Mouse (Mus musculus) limb, embryonic 13.5 days (tissue): ENCODE measurements around the gene Zfp462. TPM values are rescaled to one million over a fixed set of nuclear protein-coding genes. Genes with fewer than 3 reads are reported as not detected.

ENCODE experiments used
- ATAC-seq: fragments of 200-750 bp; cut with Nextera tagmentation; 2 replicates; pipeline ENCODE4 v1.8.0; 2017; ENCODE audit warnings: low read depth, moderate number of reproducible peaks, moderate TSS enrichment; ENCODE audit not compliant: low FRiP score
- H3K27ac ChIP-seq: fragments of 300-500 bp; sonication (generic); 2 replicates; pipeline ENCODE4 v1.5.1; 2015; ENCODE audit warnings: inconsistent platforms, mild to moderate bottlenecking, moderate library complexity
- H3K27me3 ChIP-seq: fragments of 300-500 bp; sonication (generic); 2 replicates; pipeline ENCODE4 v1.6.1; 2015; ENCODE audit warnings: mild to moderate bottlenecking, inconsistent platforms
- H3K36me3 ChIP-seq: fragments of 300-500 bp; sonication (generic); 2 replicates; pipeline ENCODE4 v1.6.1; 2015; ENCODE audit warnings: inconsistent platforms, mild to moderate bottlenecking, moderate library complexity
- H3K4me1 ChIP-seq: fragments of 300-500 bp; sonication (generic); 2 replicates; pipeline ENCODE4 v1.6.1; 2015; ENCODE audit warnings: inconsistent platforms
- H3K4me2 ChIP-seq: fragments of 300-500 bp; sonication (generic); replicated peaks from 2 replicates; pipeline ENCODE4 v1.6.1; 2015; ENCODE audit warnings: inconsistent platforms, mild to moderate bottlenecking, moderate library complexity
- H3K4me3 ChIP-seq: fragments of 300-500 bp; sonication (generic); 2 replicates; pipeline ENCODE4 v1.5.1; 2015; ENCODE audit warnings: moderate library complexity, mild to moderate bottlenecking, inconsistent platforms
- H3K9ac ChIP-seq: fragments of 300-500 bp; sonication (generic); 2 replicates; pipeline ENCODE4 v1.6.1; 2015; ENCODE audit warnings: mild to moderate bottlenecking, inconsistent platforms
- H3K9me3 ChIP-seq: fragments of 300-500 bp; sonication (generic); 2 replicates; pipeline ENCODE4 v1.6.1; 2016; ENCODE audit warnings: inconsistent platforms
- WGBS: fragments of 180-500 bp; shearing (Covaris S2); methylation state at CpG from one replicate; pipeline ENCODE4 v1.1.7; 2015; 5-methylcytosine and 5-hydroxymethylcytosine counted together
- polyA plus RNA-seq: library from polyadenylated mRNA; unstranded; fragments of >200 nt; fragmentation: Nextera tagmentation; extraction: Ambion mirVana; gene quantifications from 2 replicates; pipeline ENCODE4 v1.2.1, GENCODE M21; 2015

Gene Zfp462
- polyA plus RNA-seq, 1 experiment from 2014 or later, result 6.8 TPM

- H3K9me3 ChIP-seq, result no peaks in the 10 kb centered on the region
- 77% methylated on average over 1 of the region's 1 CpGs for WGBS
- H3K27me3 ChIP-seq, result no peaks in the 10 kb centered on the region
- H3K27ac ChIP-seq, result no peak overlapping the region
- ATAC-seq, result no peak
- no peaks in the 10 kb centered on the region for H3K36me3 ChIP-seq
- H3K4me3 ChIP-seq, result no peak overlapping the region
- H3K9ac ChIP-seq, result no peak overlapping the region
- H3K4me2 ChIP-seq, result no peak overlapping the region
- H3K4me1 ChIP-seq, result no peaks in the 10 kb centered on the region
These were observed 7.7 kb upstream of the Zfp462 start for GRCm38 (mm10) chr4:54937161-54937560.

- H3K4me3 ChIP-seq, result peak overlapping the region; percentile 80
- H3K9me3 ChIP-seq, result no peaks in the 10 kb centered on the region
- ATAC-seq, result no peak
- H3K4me1 ChIP-seq, result peaks cover 21% of the 10 kb centered on the region
- H3K27ac ChIP-seq, result peak overlapping the region; percentile 85
- H3K9ac ChIP-seq, result peak overlapping the region; percentile 94
- WGBS, result under 1% methylated on average over 35 of the region's 36 CpGs
- no peaks in the 10 kb centered on the region for H3K27me3 ChIP-seq
- no peaks in the 10 kb centered on the region for H3K36me3 ChIP-seq
- H3K4me2 ChIP-seq, result peak overlapping the region; percentile 89
These were observed 976 bp downstream of the Zfp462 start for GRCm38 (mm10) chr4:54945603-54946445.

GRCm38 (mm10) chr4:54946662-54947055 is 1.8 kb downstream of the Zfp462 start:
- Histone ChIP-seq H3K4me1 (peaks cover 26% of the 10 kb centered on the region), H3K4me2 (peak overlapping the region; percentile 89), H3K4me3 (peak overlapping the region; percentile 80), H3K27ac (peak overlapping the region; percentile 97), H3K27me3 (no peaks in the 10 kb centered on the region), H3K36me3 (no peaks in the 10 kb centered on the region), H3K9me3 (no peaks in the 10 kb centered on the region), H3K9ac (peak overlapping the region; percentile 94)
- ATAC-seq, result no peak
- under 1% methylated on average over 10 of the region's 10 CpGs for WGBS

DNA sequence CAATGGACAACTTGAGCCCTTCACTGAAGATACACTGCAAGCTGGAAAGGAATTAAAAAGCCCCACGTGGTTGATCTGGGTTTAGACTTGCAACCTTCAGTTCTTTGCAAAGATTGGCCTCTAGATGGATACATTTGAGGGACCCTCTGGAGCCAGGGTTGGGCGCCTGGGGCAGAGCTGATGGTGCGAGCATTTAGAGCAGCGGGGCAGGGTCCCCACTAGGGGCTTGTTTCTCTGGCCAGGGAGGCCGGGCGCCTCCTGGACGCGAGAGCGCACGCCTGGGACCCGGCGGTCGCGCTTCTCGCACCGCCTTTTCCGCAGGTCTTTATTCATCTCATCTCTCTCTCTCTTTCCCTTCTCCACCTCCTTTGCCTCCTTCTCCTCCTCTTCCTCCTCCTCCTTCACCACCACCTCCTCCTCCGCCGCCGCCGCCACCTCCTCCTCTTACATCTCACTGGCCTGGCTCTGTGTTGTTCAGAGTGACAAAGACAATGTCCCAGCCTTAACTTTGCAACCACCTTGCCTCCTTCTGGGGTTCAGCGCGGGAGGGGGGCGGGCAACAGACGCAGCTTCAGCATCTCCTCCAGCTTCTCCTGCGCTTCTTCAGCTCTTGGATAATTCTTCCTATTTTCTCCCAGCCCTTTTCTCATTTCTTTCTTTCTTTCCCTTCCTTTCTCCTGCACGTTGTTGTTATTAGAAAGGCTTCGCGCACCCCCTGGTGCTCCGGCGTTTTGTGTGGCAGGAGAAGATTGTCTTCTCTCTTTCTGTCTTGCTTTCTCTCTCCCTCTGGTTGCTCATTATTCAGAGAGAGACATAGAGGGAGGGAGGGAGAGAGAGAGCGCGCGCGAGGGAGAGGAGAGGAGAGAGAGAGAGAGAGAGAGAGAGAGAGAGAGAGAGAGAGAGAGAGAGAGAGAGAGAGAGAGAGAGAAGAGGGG is 2.5 kb downstream of the Zfp462 start:
- peak overlapping the region; percentile 80 for H3K4me3 ChIP-seq
- H3K4me1 ChIP-seq, result peaks cover 26% of the 10 kb centered on the region
- H3K36me3 ChIP-seq, result no peaks in the 10 kb centered on the region
- peak overlapping the region; percentile 89 for H3K4me2 ChIP-seq
- ATAC-seq, result peak; percentile 35
- H3K9me3 ChIP-seq, result no peaks in the 10 kb centered on the region
- peak overlapping the region; percentile 94 for H3K9ac ChIP-seq
- no peaks in the 10 kb centered on the region for H3K27me3 ChIP-seq
- under 1% methylated on average over 32 of the region's 35 CpGs for WGBS
- peak overlapping the region; percentile 97 for H3K27ac ChIP-seq

GRCm38 (mm10) chr4:54947991-54948615 is 3.3 kb downstream of the Zfp462 start:
- no peaks in the 10 kb centered on the region for H3K27me3 ChIP-seq
- H3K9me3 ChIP-seq, result no peaks in the 10 kb centered on the region
- H3K9ac ChIP-seq, result peak overlapping the region; percentile 94
- H3K4me3 ChIP-seq, result peak overlapping the region; percentile 80
- WGBS, result 1% methylated on average over 24 of the region's 25 CpGs
- peak overlapping the region; percentile 89 for H3K4me2 ChIP-seq
- no peaks in the 10 kb centered on the region for H3K36me3 ChIP-seq
- ATAC-seq, result peak; percentile 41; the same call in 1 of the 2 replicates
- peaks cover 29% of the 10 kb centered on the region for H3K4me1 ChIP-seq
- peak overlapping the region; percentile 97 for H3K27ac ChIP-seq

- Histone ChIP-seq H3K4me2 (peak overlapping the region; percentile 89), H3K36me3 (no peaks in the 10 kb centered on the region), H3K27me3 (no peaks in the 10 kb centered on the region), H3K4me1 (peaks cover 34% of the 10 kb centered on the region), H3K27ac (peak overlapping the region; percentile 97), H3K9ac (peak overlapping the region; percentile 94), H3K4me3 (peak overlapping the region; percentile 80), H3K9me3 (no peaks in the 10 kb centered on the region)
- peak; percentile 30; the same call in 1 of the 2 replicates for ATAC-seq
- WGBS, result 0% methylated on average over 28 of the region's 32 CpGs
These were observed 4.0 kb downstream of the Zfp462 start for GRCm38 (mm10) chr4:54948616-54949560.

- no peak for ATAC-seq
- H3K27me3 ChIP-seq, result no peaks in the 10 kb centered on the region
- peak overlapping the region; percentile 94 for H3K9ac ChIP-seq
- H3K4me2 ChIP-seq, result peak overlapping the region; percentile 89
- peak overlapping the region; percentile 80 for H3K4me3 ChIP-seq
- 10% methylated on average over 7 of the region's 7 CpGs for WGBS
- H3K36me3 ChIP-seq, result no peaks in the 10 kb centered on the region
- peaks cover 30% of the 10 kb centered on the region for H3K4me1 ChIP-seq
- H3K9me3 ChIP-seq, result no peaks in the 10 kb centered on the region
- H3K27ac ChIP-seq, result peak overlapping the region; percentile 97
These were observed 4.7 kb downstream of the Zfp462 start for GRCm38 (mm10) chr4:54949561-54949940.

DNA sequence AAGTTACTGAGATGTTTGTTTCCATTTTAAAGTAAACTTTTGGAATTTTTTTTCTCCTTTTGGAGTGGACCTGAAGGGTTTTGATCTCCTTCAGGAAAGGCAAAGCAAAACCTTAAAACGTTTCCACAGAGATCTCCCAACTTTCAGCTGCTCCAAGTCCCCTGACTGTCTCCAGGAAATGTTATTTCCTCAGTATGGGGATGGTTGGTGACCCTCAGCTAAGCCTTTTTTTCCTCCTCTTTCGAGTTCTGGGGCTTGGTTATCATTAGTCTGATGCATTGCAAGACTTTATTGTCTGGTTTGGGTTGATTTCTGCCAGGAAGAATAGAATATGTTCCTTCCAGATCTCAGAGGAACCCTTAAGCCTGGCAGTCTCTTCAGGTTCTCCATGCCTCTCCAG is 5.3 kb downstream of the Zfp462 start:
- no peaks in the 10 kb centered on the region for H3K9me3 ChIP-seq
- H3K4me1 ChIP-seq, result peaks cover 28% of the 10 kb centered on the region

DNA sequence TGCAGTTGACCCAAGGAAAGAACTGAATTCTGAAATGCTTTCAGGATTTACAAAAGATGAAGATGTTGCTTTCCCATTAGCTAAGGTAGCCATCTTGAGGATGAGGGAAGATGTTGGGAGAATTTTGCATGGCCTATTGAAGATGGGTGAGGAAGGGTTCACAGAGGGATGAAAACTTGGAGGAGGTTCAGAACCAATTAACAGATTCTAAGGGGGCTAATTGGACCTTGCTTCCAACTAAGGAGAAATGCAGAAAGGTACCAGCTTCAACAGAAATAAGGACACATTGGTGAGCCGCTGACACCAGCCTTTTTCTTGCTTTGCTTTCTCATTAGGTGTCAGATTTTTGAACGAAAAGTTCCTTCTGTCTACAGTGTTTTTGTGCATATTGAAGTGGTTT is 6.0 kb downstream of the Zfp462 start:
- peaks cover 28% of the 10 kb centered on the region for H3K4me1 ChIP-seq
- 0 out of 2 replicates have a peak overlapping the region, but pooled peaks have one; percentile 97 for H3K27ac ChIP-seq
- H3K9me3 ChIP-seq, result no peaks in the 10 kb centered on the region
- H3K27me3 ChIP-seq, result no peaks in the 10 kb centered on the region
- 84% methylated on average over 2 of the region's 2 CpGs for WGBS
- H3K4me2 ChIP-seq, result peak overlapping the region; percentile 89
- no peak for ATAC-seq
- no peaks in the 10 kb centered on the region for H3K36me3 ChIP-seq
- peak overlapping the region; percentile 80; the same call in 1 of the 2 replicates for H3K4me3 ChIP-seq
- H3K9ac ChIP-seq, result no peak overlapping the region

More for the DNA sequence above, 5.3 kb downstream of the Zfp462 start:
- Histone ChIP-seq H3K27ac (peak overlapping the region; percentile 97; the same call in 1 of the 2 replicates), H3K9ac (peak overlapping the region; percentile 94), H3K4me3 (peak overlapping the region; percentile 80), H3K36me3 (no peaks in the 10 kb centered on the region), H3K27me3 (no peaks in the 10 kb centered on the region), H3K4me2 (peak overlapping the region; percentile 89)
- WGBS, result 19% methylated on average over 2 of the region's 2 CpGs
- no peak for ATAC-seq

- H3K27me3 ChIP-seq, result no peaks in the 10 kb centered on the region
- peaks cover 25% of the 10 kb centered on the region for H3K4me1 ChIP-seq
- no peak overlapping the region for H3K4me3 ChIP-seq
- ATAC-seq, result no peak
- no peaks in the 10 kb centered on the region for H3K9me3 ChIP-seq
- H3K4me2 ChIP-seq, result no peak overlapping the region
- WGBS, result 90% methylated on average over 9 of the region's 9 CpGs
- no peak overlapping the region for H3K27ac ChIP-seq
- H3K9ac ChIP-seq, result no peak overlapping the region
- H3K36me3 ChIP-seq, result peaks cover 22% of the 10 kb centered on the region
These were observed 9.0 kb downstream of the Zfp462 start for GRCm38 (mm10) chr4:54953657-54954395.
